Mouse (Mus musculus) layer of hippocampus, postnatal 10 days (tissue): ENCODE measurements around the gene Rftn1. TPM values are rescaled to one million over a fixed set of nuclear protein-coding genes. Genes with fewer than 3 reads are reported as not detected.

Experiments
- DNase-seq, 2 experiments: peaks; one replicate each; pipeline ENCODE4 v3.0.0; 2021; ENCODE audit warnings: low spot score in 2 of 2
- total RNA-seq, 2 experiments: library from RNA; stranded (reverse); gene quantifications; 2 replicates each; pipeline ENCODE4 v1.2.3; 2021

Rftn1 gene
- total RNA-seq, 2 experiments from 2014 or later = 22.1 to 23.2 TPM

GRCm38 (mm10) chr17:50201828-50202445 lies 11.5 kb upstream of the Rftn1 start:
- DNase-seq = no peak

GRCm38 (mm10) chr17:50199075-50199850 lies 8.8 kb upstream of the Rftn1 start:
- no peak for DNase-seq

GRCm38 (mm10) chr17:50197572-50197971 lies 7.1 kb upstream of the Rftn1 start:
- DNase-seq = no peak

GRCm38 (mm10) chr17:50196005-50196672 lies 5.7 kb upstream of the Rftn1 start:
- DNase-seq = no peak

- DNase-seq = no peak
These were observed 4.9 kb upstream of the Rftn1 start for GRCm38 (mm10) chr17:50195399-50195798.

- no peak for DNase-seq
These were observed 4.1 kb upstream of the Rftn1 start for GRCm38 (mm10) chr17:50194541-50194940.

GRCm38 (mm10) chr17:50193653-50194052 lies 3.2 kb upstream of the Rftn1 start:
- peak in 1 of 2 experiments; percentile 56 for DNase-seq

- no peak for DNase-seq
These were observed 2.0 kb upstream of the Rftn1 start for GRCm38 (mm10) chr17:50192376-50192940.

- DNase-seq = no peak
These were observed 964 bp upstream of the Rftn1 start for GRCm38 (mm10) chr17:50191318-50191957.

GRCm38 (mm10) chr17:50189381-50190012 lies 977 bp downstream of the Rftn1 start:
- DNase-seq = peak; percentile 58 to 70

GRCm38 (mm10) chr17:50188662-50189345 lies 1.7 kb downstream of the Rftn1 start:
- DNase-seq = no peak

- no peak for DNase-seq
These were observed 4.9 kb downstream of the Rftn1 start for GRCm38 (mm10) chr17:50185616-50186015.

- DNase-seq = no peak
These were observed 5.4 kb downstream of the Rftn1 start for GRCm38 (mm10) chr17:50185083-50185482.

- DNase-seq = no peak
These were observed 6.0 kb downstream of the Rftn1 start for GRCm38 (mm10) chr17:50184217-50185038.

- DNase-seq = no peak
These were observed 7.2 kb downstream of the Rftn1 start for GRCm38 (mm10) chr17:50183300-50183699.

- DNase-seq = no peak
These were observed 7.9 kb downstream of the Rftn1 start for GRCm38 (mm10) chr17:50182542-50182951.

GRCm38 (mm10) chr17:50180899-50181570 lies 9.4 kb downstream of the Rftn1 start:
- no peak for DNase-seq

- DNase-seq = no peak
These were observed 16.7 kb downstream of the Rftn1 start for GRCm38 (mm10) chr17:50173776-50174175.

GRCm38 (mm10) chr17:50173368-50173767 lies 17.1 kb downstream of the Rftn1 start:
- no peak for DNase-seq
